ENCODE assay signal across 8 mouse cellular contexts in the genomic region with DNA sequence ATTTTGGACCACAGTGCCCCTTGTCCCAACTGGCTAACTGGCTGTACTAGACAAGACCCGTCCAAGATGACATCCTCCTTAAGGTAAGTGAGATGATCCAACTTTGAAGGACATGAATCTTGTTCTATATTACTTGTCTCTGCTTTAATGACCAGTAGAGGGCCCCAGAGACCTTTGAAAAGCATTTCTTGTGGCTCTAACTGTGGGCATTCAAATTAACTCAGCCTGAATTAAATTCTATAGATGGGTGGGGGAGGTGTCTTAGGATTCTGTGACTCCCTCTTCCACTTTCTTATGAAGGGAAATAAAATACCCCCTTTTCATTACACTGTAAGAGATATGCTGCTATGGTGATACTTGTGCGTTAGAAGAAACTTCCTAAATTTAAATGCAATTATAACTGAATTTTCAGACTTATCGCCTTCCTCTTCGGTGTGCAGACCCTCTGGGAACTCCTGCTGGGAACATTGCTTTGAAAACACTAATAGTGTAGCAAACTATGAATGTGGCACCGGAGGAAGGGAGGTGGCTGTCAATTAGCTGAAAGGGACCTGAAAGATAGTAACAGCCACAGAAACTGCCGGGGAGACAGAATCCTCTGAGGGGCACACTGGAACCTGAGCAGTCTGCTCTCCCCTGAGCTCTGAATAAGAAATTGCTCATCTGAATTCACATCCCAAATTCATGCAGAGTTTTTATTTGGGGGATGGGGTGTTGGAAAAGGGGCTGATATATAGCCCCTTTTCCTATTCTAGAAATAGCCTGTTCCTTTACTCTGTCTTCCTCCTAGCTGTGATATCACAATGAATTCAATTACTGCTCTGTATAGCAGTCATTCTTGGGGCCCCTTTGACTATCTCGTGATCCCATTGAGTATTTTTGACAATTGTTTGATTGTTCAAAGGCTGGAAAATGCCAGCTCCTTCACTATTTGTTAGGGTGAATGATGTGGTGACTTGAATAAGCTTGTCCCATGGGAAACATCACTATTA.
DNase-seq lines count a peak whose midpoint lies in the region; ATAC-seq and TF ChIP-seq lines count a peak whose summit lies in the region.

No protein-coding gene starts in this region.

- TF ChIP-seq EP300 in liver, postnatal 0 days (IDR thresholded peaks at IDR 0.05; ENCODE audit: low read depth) = no peak

- no peak overlapping the region for H3K4me3 ChIP-seq in liver, postnatal 0 days (ENCODE audit: low read depth, low read length)
- no peak overlapping the region for H3K4me3 ChIP-seq in liver, embryonic 12.5 days

- H3K27ac ChIP-seq in liver, postnatal 0 days (ENCODE audit: low read depth) = no peak overlapping the region
- H3K27ac ChIP-seq in liver, embryonic 12.5 days = no peak overlapping the region

- DNase-seq in adrenal gland, adult (ENCODE audit: inconsistent age in 2 of 2, low spot score in 1 of 2) = peak; percentile 19 to 84
- DNase-seq in adrenal gland, postnatal 4 days (ENCODE audit: low spot score in 2 of 2) = no peak
- peak; percentile 18 for DNase-seq in liver, postnatal 0 days
- peak; percentile 90 for DNase-seq in embryo, embryonic 10.5 days (ENCODE audit: low spot score)
- peak; percentile 33 for DNase-seq in hindlimb bud, embryonic 11.5 days (ENCODE audit: extremely low spot score, low read depth, low spot score)
- DNase-seq in lung, postnatal 36 days = peak; percentile 66
- DNase-seq in right cerebral cortex, postnatal 36 days (ENCODE audit: low spot score in 2 of 2) = peak; percentile 1 to 8

- H3K9ac ChIP-seq in liver, postnatal 0 days (replicated peaks) = no peak overlapping the region
- no peak overlapping the region for H3K9ac ChIP-seq in liver, embryonic 12.5 days

- WGBS in liver, postnatal 0 days (ENCODE audit: insufficient replicate concordance) = 52% methylated on average over 7 of the region's 7 CpGs
- WGBS in liver, embryonic 12.5 days (ENCODE audit: insufficient replicate concordance) = 42% methylated on average over 7 of the region's 7 CpGs

- H3K36me3 ChIP-seq in liver, postnatal 0 days (replicated peaks; ENCODE audit: insufficient read depth, low read length) = no peaks in the 10 kb centered on the region
- no peaks in the 10 kb centered on the region for H3K36me3 ChIP-seq in liver, embryonic 12.5 days

- H3K9me3 ChIP-seq in liver, postnatal 0 days (ENCODE audit: low read length) = no peaks in the 10 kb centered on the region
- no peaks in the 10 kb centered on the region for H3K9me3 ChIP-seq in liver, embryonic 12.5 days (replicated peaks)

- peaks cover 9% of the 10 kb centered on the region for H3K4me1 ChIP-seq in liver, postnatal 0 days (ENCODE audit: insufficient read depth)
- no peaks in the 10 kb centered on the region for H3K4me1 ChIP-seq in liver, embryonic 12.5 days

- no peaks in the 10 kb centered on the region for H3K27me3 ChIP-seq in liver, postnatal 0 days (ENCODE audit: insufficient read depth, low read length)
- no peaks in the 10 kb centered on the region for H3K27me3 ChIP-seq in liver, embryonic 12.5 days (replicated peaks)

- TF ChIP-seq CTCF in liver, postnatal 0 days (IDR thresholded peaks at IDR 0.05; ENCODE audit: low read depth) = peak; percentile 70

- no peak for ATAC-seq in liver, postnatal 0 days
- ATAC-seq in liver, embryonic 12.5 days = no peak

- no peak overlapping the region for H3K4me2 ChIP-seq in liver, postnatal 0 days (ENCODE audit: low read depth, low read length)
- H3K4me2 ChIP-seq in liver, embryonic 12.5 days = no peak overlapping the region

Comparison
In these comparisons a context has a peak if more than half of its experiments do, and no peak if none do; other contexts are left out.
1. DNase-seq: peak in adrenal gland, adult (2 of 2), liver, postnatal 0 days (single experiment), embryo, embryonic 10.5 days (single experiment), hindlimb bud, embryonic 11.5 days (single experiment), lung, postnatal 36 days (single experiment) and right cerebral cortex, postnatal 36 days (2 of 2); none in adrenal gland, postnatal 4 days (0 of 2).